Mouse (Mus musculus) ES-E14 (cell line): ENCODE results near the gene Dut. TPM values are rescaled to one million over a fixed set of nuclear protein-coding genes. Genes with fewer than 3 reads are reported as not detected.

Experiments used
- DNase-seq: peaks from one replicate; pipeline ENCODE4 v3.0.0-alpha.2; 2013; ENCODE audit warnings: low read depth, low spot score
- H3K27ac ChIP-seq: 2 replicates; pipeline ENCODE4 v1.5.1; 2012; ENCODE audit warnings: low read depth, mild to moderate bottlenecking, low read length, moderate library complexity, mixed read lengths; ENCODE audit not compliant: poor library complexity, insufficient read depth, severe bottlenecking
- H3K36me3 ChIP-seq: 2 replicates; pipeline ENCODE4 v1.6.1; 2012; ENCODE audit warnings: mild to moderate bottlenecking, low read length, moderate library complexity, mixed read lengths; ENCODE audit not compliant: control insufficient read depth, poor library complexity, insufficient read depth, severe bottlenecking
- H3K4me1 ChIP-seq, 2 experiments: fragments of 150-350 bp in 1 of 2; sonication (generic) in 1 of 2; 2 replicates each; pipeline ENCODE4 v1.6.1; 2012; ENCODE audit warnings: low read length in 2 of 2, mild to moderate bottlenecking in 1 of 2, mixed read lengths in 1 of 2; ENCODE audit not compliant: control insufficient read depth in 2 of 2, insufficient read depth in 2 of 2, poor library complexity in 1 of 2
- H3K4me3 ChIP-seq, 2 experiments: fragments of 150-350 bp in 1 of 2; sonication (generic) in 1 of 2; 2 replicates each; pipeline ENCODE4 v1.5.1; 2012; ENCODE audit warnings: low read length in 2 of 2, low read depth in 1 of 2, mild to moderate bottlenecking in 1 of 2, mixed read lengths in 1 of 2; ENCODE audit not compliant: insufficient read depth in 1 of 2, poor library complexity in 1 of 2, severe bottlenecking in 1 of 2
- H3K9ac ChIP-seq: 2 replicates; pipeline ENCODE4 v1.6.1; 2012; ENCODE audit warnings: low read depth, mild to moderate bottlenecking, low read length, mixed read lengths; ENCODE audit not compliant: poor library complexity, insufficient read depth, severe bottlenecking
- H3K9me3 ChIP-seq: fragments of 150-350 bp; sonication (generic); 2 replicates; pipeline ENCODE4 v1.6.1; 2012; ENCODE audit warnings: low read depth, mild to moderate bottlenecking, low read length; ENCODE audit not compliant: control insufficient read depth, insufficient read depth
- CHD2 ChIP-seq: IDR thresholded peaks from 2 replicates; pipeline ENCODE4 v1.6.1; 2014; ENCODE audit warnings: mild to moderate bottlenecking, low read depth, low read length, inconsistent platforms
- HCFC1 ChIP-seq: IDR thresholded peaks from 2 replicates; pipeline ENCODE4 v1.6.1; 2012; ENCODE audit warnings: low read length, inconsistent platforms, borderline replicate concordance; ENCODE audit not compliant: insufficient read depth
- MAFK ChIP-seq: IDR thresholded peaks from 2 replicates; pipeline ENCODE4 v1.6.1; 2014; ENCODE audit warnings: mild to moderate bottlenecking, low read depth, low read length, inconsistent platforms; ENCODE audit not compliant: insufficient read depth
- ZC3H11A ChIP-seq: IDR thresholded peaks from 2 replicates; pipeline ENCODE4 v1.6.1; 2012; ENCODE audit warnings: low read depth, mild to moderate bottlenecking, inconsistent platforms, low read length, borderline replicate concordance
- ZNF384 ChIP-seq: IDR thresholded peaks from 2 replicates; pipeline ENCODE4 v1.6.1; 2012; ENCODE audit warnings: low read depth, low read length, inconsistent platforms
- in situ Hi-C, 2 experiments: fragments of 600-800 bp; cut with MboI; formaldehyde crosslinking; loops; one replicate each; pipeline ENCODE4 v1.15.1; 2025; ENCODE audit warnings: low sequenced_read_pairs in 2 of 2, inconsistent platforms in 1 of 2; ENCODE audit not compliant: unreplicated experiment in 2 of 2
- total RNA-seq: library from RNA; depleted of rRNA; stranded (reverse); fragments of 300-350 nt; gene quantifications from 2 replicates; pipeline ENCODE4 v1.2.3, GENCODE M21; 2012; rRNA removed

Dut gene
- total RNA-seq, result 123 and 158 TPM in 2 replicates

- peak within 1 kb of the TSS; percentile 89 for H3K27ac ChIP-seq
- H3K4me3 ChIP-seq, result peak within 1 kb of the TSS; percentile 85 to 93
- in situ Hi-C loops, result no loop called here
- TF ChIP-seq HCFC1, result peak; percentile 59; the same call in 1 of the 2 replicates
- TF ChIP-seq ZNF384, result no peak
- peaks cover 25% of the 10 kb centered on the region for H3K36me3 ChIP-seq
- H3K4me1 ChIP-seq, result no peaks in the 10 kb centered on the region; a peak in 1 of 4 replicates
- DNase-seq, result peak; percentile 93
- peak within 1 kb of the TSS; percentile 97 for H3K9ac ChIP-seq
- H3K9me3 ChIP-seq, result peaks cover 3% of the 10 kb centered on the region; the same call in 1 of the 2 replicates
Measured at GRCm38 (mm10) chr2:125247108-125247961, at the start of gene Dut. TSS of gene Dut (plus strand) at chr2:125247190.

GRCm38 (mm10) chr2:125208894-125209596, 37.9 kb upstream of the Dut start:
- H3K9ac ChIP-seq, result no peak overlapping the region
- in situ Hi-C loops, result no loop called here
- no peaks in the 10 kb centered on the region for H3K4me1 ChIP-seq
- H3K4me3 ChIP-seq, result no peak overlapping the region
- H3K9me3 ChIP-seq, result no peaks in the 10 kb centered on the region
- H3K36me3 ChIP-seq, result no peaks in the 10 kb centered on the region
- DNase-seq, result no peak
- no peak for TF ChIP-seq MAFK
- TF ChIP-seq HCFC1, result no peak
- TF ChIP-seq ZC3H11A, result no peak
- TF ChIP-seq ZNF384, result no peak
- TF ChIP-seq CHD2, result no peak
- no peak overlapping the region for H3K27ac ChIP-seq

GRCm38 (mm10) chr2:125211831-125212510, 35.0 kb upstream of the Dut start:
- in situ Hi-C loops, result no loop called here
- H3K9ac ChIP-seq, result no peak overlapping the region
- TF ChIP-seq ZC3H11A, result no peak
- no peak for TF ChIP-seq ZNF384
- no peak for TF ChIP-seq MAFK
- H3K4me1 ChIP-seq, result no peaks in the 10 kb centered on the region
- H3K36me3 ChIP-seq, result no peaks in the 10 kb centered on the region
- H3K27ac ChIP-seq, result no peak overlapping the region
- no peak for DNase-seq
- no peaks in the 10 kb centered on the region for H3K9me3 ChIP-seq
- no peak overlapping the region for H3K4me3 ChIP-seq

GRCm38 (mm10) chr2:125214592-125214991, 32.4 kb upstream of the Dut start:
- H3K4me3 ChIP-seq, result no peak overlapping the region
- no peaks in the 10 kb centered on the region for H3K36me3 ChIP-seq
- peak; percentile 69; the same call in 1 of the 2 replicates for TF ChIP-seq ZC3H11A
- TF ChIP-seq MAFK, result no peak
- TF ChIP-seq CHD2, result no peak
- TF ChIP-seq HCFC1, result no peak
- no peaks in the 10 kb centered on the region for H3K4me1 ChIP-seq
- no peak overlapping the region for H3K27ac ChIP-seq
- no peaks in the 10 kb centered on the region for H3K9me3 ChIP-seq
- in situ Hi-C loops, result no loop called here
- no peak overlapping the region for H3K9ac ChIP-seq
- peak; percentile 69 for DNase-seq
